Mouse (Mus musculus) liver, adult 2 months (tissue): ENCODE data around the gene Ulk4. TPM values are rescaled to one million over a fixed set of nuclear protein-coding genes. Genes with fewer than 3 reads are reported as not detected.

Source experiments
- DNase-seq: peaks from one replicate; pipeline ENCODE4 v3.0.0-alpha.2; 2011; ENCODE audit warnings: low read depth, low spot score; ENCODE audit errors: extremely low read depth
- H3K27ac ChIP-seq: fragments of 200-500 bp; replicated peaks from 2 replicates; pipeline ENCODE4 v1.5.1; 2012; ENCODE audit warnings: low read depth, mild to moderate bottlenecking, control low read depth, inconsistent platforms, low read length; ENCODE audit not compliant: insufficient read depth
- H3K27me3 ChIP-seq: fragments of 200-500 bp; 2 replicates; pipeline ENCODE4 v1.6.1; 2012; ENCODE audit warnings: mild to moderate bottlenecking, moderate library complexity, low read length, inconsistent platforms; ENCODE audit not compliant: control insufficient read depth, insufficient read depth
- H3K36me3 ChIP-seq: fragments of 200-500 bp; 2 replicates; pipeline ENCODE4 v1.6.1; 2012; ENCODE audit warnings: low read length, inconsistent platforms; ENCODE audit not compliant: control insufficient read depth, insufficient read depth
- H3K4me1 ChIP-seq: fragments of 200-500 bp; 2 replicates; pipeline ENCODE4 v1.6.1; 2011; ENCODE audit warnings: low read length; ENCODE audit not compliant: control insufficient read depth, insufficient read depth
- H3K4me3 ChIP-seq: fragments of 200-500 bp; 2 replicates; pipeline ENCODE4 v1.5.1; 2011; ENCODE audit warnings: low read depth, mild to moderate bottlenecking, control low read depth, low read length, moderate library complexity; ENCODE audit not compliant: insufficient read depth
- H3K79me2 ChIP-seq: fragments of 200-500 bp; 2 replicates; pipeline ENCODE4 v1.6.1; 2012; ENCODE audit warnings: inconsistent platforms, mild to moderate bottlenecking, low read length, moderate library complexity; ENCODE audit not compliant: control insufficient read depth, insufficient read depth
- H3K9ac ChIP-seq: fragments of 200-500 bp; 2 replicates; pipeline ENCODE4 v1.6.1; 2012; ENCODE audit warnings: low read depth, mild to moderate bottlenecking, control low read depth, inconsistent platforms, low read length
- CTCF ChIP-seq: fragments of 200-500 bp; IDR thresholded peaks from 2 replicates; pipeline ENCODE4 v1.5.1; 2011; ENCODE audit warnings: low read depth, low read length, control low read depth
- POLR2A ChIP-seq: fragments of 200-500 bp; IDR thresholded peaks from 2 replicates; pipeline ENCODE4 v1.6.1; 2011; ENCODE audit warnings: low read length, control low read depth; ENCODE audit not compliant: insufficient read depth; ENCODE audit errors: extremely low read depth
- whole genome bisulfite sequencing: fragments of 180-500 bp; shearing (Covaris S2); methylation state at CpG from one replicate; pipeline ENCODE4 v1.1.7; 2018; 5-methylcytosine and 5-hydroxymethylcytosine counted together
- polyA plus RNA-seq: library from polyadenylated mRNA; depleted of rRNA; stranded (reverse); fragments of >200 nt; gene quantifications from 2 replicates; pipeline ENCODE4 v1.2.3, GENCODE M21; 2012; rRNA removed
- total RNA-seq: library from RNA; depleted of rRNA; stranded (reverse); fragments of >200 nt; gene quantifications from 2 replicates; pipeline ENCODE4 v1.2.3, GENCODE M21; 2014; rRNA removed

Ulk4 gene
- under 0.01 and 0.20 TPM in 2 replicates for total RNA-seq
- 0.07 and 0.24 TPM in 2 replicates for polyA plus RNA-seq

GRCm38 (mm10) chr9:121277118-121278060 lies at the start of gene Ulk4:
TSS of gene Ulk4 (minus strand) at chr9:121277197.
- DNase-seq: peak; percentile 80
- under 1% methylated on average over 59 of the region's 59 CpGs for WGBS
- Histone ChIP-seq H3K9ac (peak within 1 kb of the TSS; percentile 54), H3K79me2 (no peaks in the 10 kb centered on the region), H3K27ac (peak within 1 kb of the TSS; percentile 30; the same call in 1 of the 2 replicates), H3K27me3 (no peaks in the 10 kb centered on the region), H3K4me1 (peaks cover 2% of the 10 kb centered on the region), H3K36me3 (no peaks in the 10 kb centered on the region), H3K4me3 (peak within 1 kb of the TSS; percentile 62)
- TF ChIP-seq CTCF (no peak), POLR2A (no peak)

GRCm38 (mm10) chr9:121322034-121322433 lies 45.0 kb upstream of the Ulk4 start:
- Histone ChIP-seq H3K79me2 (peaks cover 17% of the 10 kb centered on the region; the same call in 1 of the 2 replicates), H3K4me3 (no peak overlapping the region), H3K4me1 (no peaks in the 10 kb centered on the region), H3K27ac (no peak overlapping the region), H3K27me3 (no peaks in the 10 kb centered on the region), H3K9ac (no peak overlapping the region), H3K36me3 (no peaks in the 10 kb centered on the region)
- 96% methylated on average over 14 of the region's 14 CpGs for WGBS
- no peak for DNase-seq
- TF ChIP-seq POLR2A (no peak), CTCF (no peak)

GRCm38 (mm10) chr9:121321118-121321517 lies 44.1 kb upstream of the Ulk4 start:
- Histone ChIP-seq H3K27me3 (no peaks in the 10 kb centered on the region), H3K9ac (no peak overlapping the region), H3K4me3 (no peak overlapping the region), H3K4me1 (peaks cover 3% of the 10 kb centered on the region; the same call in 1 of the 2 replicates), H3K79me2 (peaks cover 17% of the 10 kb centered on the region; the same call in 1 of the 2 replicates), H3K36me3 (no peaks in the 10 kb centered on the region), H3K27ac (no peak overlapping the region)
- TF ChIP-seq POLR2A (no peak), CTCF (no peak)
- no peak for DNase-seq
- 97% methylated on average over 2 of the region's 2 CpGs for WGBS

- Histone ChIP-seq H3K27me3 (no peaks in the 10 kb centered on the region), H3K4me3 (no peak overlapping the region), H3K36me3 (no peaks in the 10 kb centered on the region), H3K79me2 (peaks cover 17% of the 10 kb centered on the region; the same call in 1 of the 2 replicates), H3K27ac (no peak overlapping the region), H3K4me1 (peaks cover 8% of the 10 kb centered on the region; the same call in 1 of the 2 replicates), H3K9ac (no peak overlapping the region)
- TF ChIP-seq CTCF: no peak
- DNase-seq: no peak
- WGBS: 71% methylated on average over 2 of the region's 2 CpGs
Measured at GRCm38 (mm10) chr9:121320433-121320832, 43.4 kb upstream of the Ulk4 start.

GRCm38 (mm10) chr9:121319323-121319966 lies 42.4 kb upstream of the Ulk4 start:
- Histone ChIP-seq H3K4me1 (peaks cover 8% of the 10 kb centered on the region; the same call in 1 of the 2 replicates), H3K9ac (no peak overlapping the region), H3K36me3 (no peaks in the 10 kb centered on the region), H3K27ac (no peak overlapping the region), H3K79me2 (peaks cover 17% of the 10 kb centered on the region; the same call in 1 of the 2 replicates), H3K4me3 (no peak overlapping the region), H3K27me3 (no peaks in the 10 kb centered on the region)
- WGBS: 94% methylated on average over 10 of the region's 10 CpGs
- no peak for DNase-seq
- TF ChIP-seq CTCF (no peak), POLR2A (no peak)
